Mouse (Mus musculus): ENCODE measurements at regions not wholly inside any gene's neighbourhood (a gene's known extent, or its start where the extent isn't known, plus 50 kb on each side); places are given as distances from the start of the nearest gene placed in this dataset.

- H3K9ac ChIP-seq (replicated peaks; ENCODE audit: low read depth, low read length): no peak overlapping the region
- H3K27ac ChIP-seq (ENCODE audit: low read length): no peak overlapping the region
- H3K9me3 ChIP-seq (ENCODE audit: control insufficient read depth, low read depth, low read length): no peaks in the 10 kb centered on the region
- H3K4me2 ChIP-seq (replicated peaks; ENCODE audit: low read depth, low read length): no peak overlapping the region
- WGBS: 74% methylated on average over 4 of the region's 4 CpGs
- no peak overlapping the region for H3K4me3 ChIP-seq (ENCODE audit: low read depth, low read length)
- H3K4me1 ChIP-seq (ENCODE audit: control insufficient read depth, insufficient read depth, low read length): peaks cover 17% of the 10 kb centered on the region; the same call in 1 of the 2 replicates
- H3K36me3 ChIP-seq (ENCODE audit: control insufficient read depth, insufficient read depth, low read length): no peaks in the 10 kb centered on the region
- no peak for ATAC-seq (ENCODE audit: insufficient number of reproducible peaks, insufficient read depth, low FRiP score, low read depth)
- H3K27me3 ChIP-seq (ENCODE audit: control insufficient read depth, insufficient read depth, low read length): no peaks in the 10 kb centered on the region
Observed at GRCm38 (mm10) chr8:26445991-26446390, 326.7 kb downstream of the Gm45692 start.

- no peaks in the 10 kb centered on the region for H3K36me3 ChIP-seq (ENCODE audit: control insufficient read depth, insufficient read depth, low read length)
- no peaks in the 10 kb centered on the region for H3K9me3 ChIP-seq (ENCODE audit: control insufficient read depth, low read depth, low read length)
- H3K27ac ChIP-seq (ENCODE audit: low read length): no peak overlapping the region
- H3K4me2 ChIP-seq (replicated peaks; ENCODE audit: low read depth, low read length): no peak overlapping the region
- no peak for ATAC-seq (ENCODE audit: insufficient number of reproducible peaks, insufficient read depth, low FRiP score, low read depth)
- no peak overlapping the region for H3K4me3 ChIP-seq (ENCODE audit: low read depth, low read length)
- H3K4me1 ChIP-seq (ENCODE audit: control insufficient read depth, insufficient read depth, low read length): 0 out of 2 replicates have a peak, but pooled peaks cover 10% of the 10 kb centered on the region
- no peak overlapping the region for H3K9ac ChIP-seq (replicated peaks; ENCODE audit: low read depth, low read length)
- no peaks in the 10 kb centered on the region for H3K27me3 ChIP-seq (ENCODE audit: control insufficient read depth, insufficient read depth, low read length)
- WGBS: 81% methylated on average over 8 of the region's 8 CpGs
Observed at GRCm38 (mm10) chr8:26447886-26448640, 328.7 kb downstream of the Gm45692 start.

- Histone ChIP-seq H3K36me3 (ENCODE audit: control insufficient read depth, insufficient read depth, low read length) (no peaks in the 10 kb centered on the region), H3K9me3 (ENCODE audit: control insufficient read depth, low read depth, low read length) (no peaks in the 10 kb centered on the region), H3K4me2 (replicated peaks; ENCODE audit: low read depth, low read length) (no peak overlapping the region), H3K9ac (replicated peaks; ENCODE audit: low read depth, low read length) (no peak overlapping the region), H3K27me3 (ENCODE audit: control insufficient read depth, insufficient read depth, low read length) (no peaks in the 10 kb centered on the region), H3K4me3 (ENCODE audit: low read depth, low read length) (no peak overlapping the region), H3K27ac (ENCODE audit: low read length) (no peak overlapping the region), H3K4me1 (ENCODE audit: control insufficient read depth, insufficient read depth, low read length) (0 out of 2 replicates have a peak, but pooled peaks cover 16% of the 10 kb centered on the region)
- no peak for ATAC-seq (ENCODE audit: insufficient number of reproducible peaks, insufficient read depth, low FRiP score, low read depth)
- WGBS: 93% methylated on average over 7 of the region's 7 CpGs
Observed at GRCm38 (mm10) chr8:26449291-26449690, 330.0 kb downstream of the Gm45692 start.

DNA sequence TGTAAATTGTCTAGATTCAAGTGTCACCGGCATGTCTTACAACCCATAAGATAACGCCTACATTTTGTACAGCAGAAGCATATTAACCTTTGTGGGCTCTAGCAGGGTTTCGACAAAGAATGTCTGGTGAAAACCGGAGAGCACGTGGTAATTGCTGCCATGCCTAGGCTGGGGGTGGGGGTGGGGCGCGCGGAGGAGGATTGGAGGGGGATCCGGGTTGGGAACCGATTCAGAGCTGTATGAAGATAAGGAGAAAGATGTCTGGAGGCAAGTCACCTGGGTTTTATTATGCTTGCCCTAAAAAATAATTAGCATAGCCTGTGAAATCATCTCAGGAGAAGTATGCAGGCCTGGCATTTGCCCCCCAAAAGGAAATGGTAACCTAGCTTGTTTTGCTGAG, 331.2 kb downstream of the Gm45692 start:
- Histone ChIP-seq H3K9ac (replicated peaks; ENCODE audit: low read depth, low read length) (no peak overlapping the region), H3K27me3 (ENCODE audit: control insufficient read depth, insufficient read depth, low read length) (no peaks in the 10 kb centered on the region), H3K36me3 (ENCODE audit: control insufficient read depth, insufficient read depth, low read length) (no peaks in the 10 kb centered on the region), H3K4me3 (ENCODE audit: low read depth, low read length) (no peak overlapping the region), H3K27ac (ENCODE audit: low read length) (no peak overlapping the region), H3K4me1 (ENCODE audit: control insufficient read depth, insufficient read depth, low read length) (0 out of 2 replicates have a peak, but pooled peaks cover 16% of the 10 kb centered on the region), H3K9me3 (ENCODE audit: control insufficient read depth, low read depth, low read length) (no peaks in the 10 kb centered on the region), H3K4me2 (replicated peaks; ENCODE audit: low read depth, low read length) (no peak overlapping the region)
- no peak for ATAC-seq (ENCODE audit: insufficient number of reproducible peaks, insufficient read depth, low FRiP score, low read depth)
- WGBS: 56% methylated on average over 10 of the region's 10 CpGs

- no peaks in the 10 kb centered on the region for H3K27me3 ChIP-seq (ENCODE audit: control insufficient read depth, insufficient read depth, low read length)
- ATAC-seq (ENCODE audit: insufficient number of reproducible peaks, insufficient read depth, low FRiP score, low read depth): no peak
- no peaks in the 10 kb centered on the region for H3K9me3 ChIP-seq (ENCODE audit: control insufficient read depth, low read depth, low read length)
- H3K27ac ChIP-seq (ENCODE audit: low read length): no peak overlapping the region
- H3K4me2 ChIP-seq (replicated peaks; ENCODE audit: low read depth, low read length): no peak overlapping the region
- H3K4me3 ChIP-seq (ENCODE audit: low read depth, low read length): no peak overlapping the region
- H3K9ac ChIP-seq (replicated peaks; ENCODE audit: low read depth, low read length): no peak overlapping the region
- no peaks in the 10 kb centered on the region for H3K36me3 ChIP-seq (ENCODE audit: control insufficient read depth, insufficient read depth, low read length)
- 40% methylated on average over 5 of the region's 5 CpGs for WGBS
- 0 out of 2 replicates have a peak, but pooled peaks cover 9% of the 10 kb centered on the region for H3K4me1 ChIP-seq (ENCODE audit: control insufficient read depth, insufficient read depth, low read length)
Observed at GRCm38 (mm10) chr8:26452976-26453573, 333.7 kb downstream of the Gm45692 start.

DNA sequence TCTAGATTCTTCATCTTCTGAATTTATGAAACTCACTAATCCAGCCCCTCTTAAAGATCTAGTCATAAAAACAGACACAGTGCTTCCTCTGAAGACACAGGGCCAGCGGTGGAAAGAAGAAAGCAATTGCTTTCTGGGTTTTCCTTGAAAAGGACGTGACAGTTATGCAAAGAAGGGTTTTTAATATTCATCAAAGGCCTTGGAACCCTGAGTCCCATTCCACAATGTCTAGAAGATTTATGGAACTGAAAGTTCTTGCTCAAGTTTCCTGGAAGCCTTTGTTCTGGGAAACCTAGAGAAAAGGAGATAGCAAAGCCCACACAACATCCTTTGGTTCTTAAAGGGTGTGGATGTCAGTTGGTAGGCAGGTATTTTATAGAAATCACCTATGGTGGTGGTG, 346.0 kb downstream of the Gm45692 start:
- ATAC-seq (ENCODE audit: insufficient number of reproducible peaks, insufficient read depth, low FRiP score, low read depth): no peak
- 81% methylated on average over 2 of the region's 2 CpGs for WGBS
- H3K4me3 ChIP-seq (ENCODE audit: low read depth, low read length): no peak overlapping the region

DNA sequence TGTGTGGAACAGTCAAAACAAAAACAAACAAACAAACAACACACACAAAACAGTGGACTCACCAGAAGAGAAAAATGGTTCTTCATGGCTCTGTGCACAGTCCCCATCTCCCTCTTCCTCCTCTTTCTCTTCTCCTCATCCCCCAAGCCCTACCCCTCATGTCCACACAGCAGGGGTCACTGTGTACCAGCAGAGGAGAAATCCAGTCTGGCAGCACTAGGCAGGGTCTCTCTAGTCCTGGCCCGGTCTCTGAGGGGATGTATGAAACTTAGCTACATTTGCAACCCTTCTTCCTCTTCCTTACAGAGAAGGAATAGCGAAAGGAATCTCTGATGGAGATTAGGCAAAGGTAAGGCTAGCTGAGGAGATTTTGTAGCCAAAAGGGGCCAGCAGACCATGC, 349.1 kb downstream of the Gm45692 start:
- 70% methylated on average over 2 of the region's 2 CpGs for WGBS
- Histone ChIP-seq H3K27me3 (ENCODE audit: control insufficient read depth, insufficient read depth, low read length) (no peaks in the 10 kb centered on the region), H3K4me3 (ENCODE audit: low read depth, low read length) (no peak overlapping the region), H3K9me3 (ENCODE audit: control insufficient read depth, low read depth, low read length) (no peaks in the 10 kb centered on the region), H3K27ac (ENCODE audit: low read length) (no peak overlapping the region), H3K4me2 (replicated peaks; ENCODE audit: low read depth, low read length) (no peak overlapping the region), H3K36me3 (ENCODE audit: control insufficient read depth, insufficient read depth, low read length) (no peaks in the 10 kb centered on the region), H3K4me1 (ENCODE audit: control insufficient read depth, insufficient read depth, low read length) (0 out of 2 replicates have a peak, but pooled peaks cover 5% of the 10 kb centered on the region), H3K9ac (replicated peaks; ENCODE audit: low read depth, low read length) (no peak overlapping the region)
- ATAC-seq (ENCODE audit: insufficient number of reproducible peaks, insufficient read depth, low FRiP score, low read depth): no peak

More for the DNA sequence above, 346.0 kb downstream of the Gm45692 start:
- Histone ChIP-seq H3K27me3 (ENCODE audit: control insufficient read depth, insufficient read depth, low read length) (no peaks in the 10 kb centered on the region), H3K9me3 (ENCODE audit: control insufficient read depth, low read depth, low read length) (no peaks in the 10 kb centered on the region), H3K36me3 (ENCODE audit: control insufficient read depth, insufficient read depth, low read length) (no peaks in the 10 kb centered on the region), H3K27ac (ENCODE audit: low read length) (no peak overlapping the region), H3K4me1 (ENCODE audit: control insufficient read depth, insufficient read depth, low read length) (0 out of 2 replicates have a peak, but pooled peaks cover 3% of the 10 kb centered on the region), H3K4me2 (replicated peaks; ENCODE audit: low read depth, low read length) (no peak overlapping the region), H3K9ac (replicated peaks; ENCODE audit: low read depth, low read length) (no peak overlapping the region)

DNA sequence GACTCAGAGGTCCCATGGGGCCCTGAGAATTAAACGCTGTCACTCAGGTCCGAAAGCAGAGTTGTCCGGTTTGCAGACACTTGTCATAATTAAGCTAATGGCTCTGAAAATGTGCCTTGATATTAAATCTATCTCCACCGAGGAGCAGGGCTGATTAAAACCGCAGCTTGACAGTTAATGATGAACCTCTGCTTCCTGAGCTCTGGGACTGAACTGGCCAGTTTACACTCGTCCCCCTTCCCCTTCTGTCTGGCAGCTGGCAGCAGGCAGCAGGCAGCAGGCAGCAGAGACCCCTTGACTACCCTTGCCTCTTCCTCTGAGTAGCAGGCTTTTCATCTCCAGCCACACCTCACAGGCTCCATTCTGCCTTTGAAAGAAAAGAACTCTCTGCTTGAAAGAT, 350.4 kb downstream of the Gm45692 start:
- no peak overlapping the region for H3K27ac ChIP-seq (ENCODE audit: low read length)
- H3K27me3 ChIP-seq (ENCODE audit: control insufficient read depth, insufficient read depth, low read length): no peaks in the 10 kb centered on the region
- H3K36me3 ChIP-seq (ENCODE audit: control insufficient read depth, insufficient read depth, low read length): no peaks in the 10 kb centered on the region
- no peaks in the 10 kb centered on the region for H3K9me3 ChIP-seq (ENCODE audit: control insufficient read depth, low read depth, low read length)
- ATAC-seq (ENCODE audit: insufficient number of reproducible peaks, insufficient read depth, low FRiP score, low read depth): no peak
- no peak overlapping the region for H3K4me2 ChIP-seq (replicated peaks; ENCODE audit: low read depth, low read length)
- no peak overlapping the region for H3K9ac ChIP-seq (replicated peaks; ENCODE audit: low read depth, low read length)
- no peak overlapping the region for H3K4me3 ChIP-seq (ENCODE audit: low read depth, low read length)
- WGBS: 45% methylated on average over 6 of the region's 6 CpGs
- 0 out of 2 replicates have a peak, but pooled peaks cover 5% of the 10 kb centered on the region for H3K4me1 ChIP-seq (ENCODE audit: control insufficient read depth, insufficient read depth, low read length)

All from stomach, embryonic 14.5 days (tissue).